Mouse (Mus musculus): ENCODE results near the gene Mrln. TPM values are rescaled to one million over a fixed set of nuclear protein-coding genes. Genes with fewer than 3 reads are reported as not detected.
A peak's percentile ranks its signal among the peaks of the same experiment; 100 is the strongest.

The Mrln gene
- total RNA-seq, 2 experiments from 2014 or later: not detected

DNA sequence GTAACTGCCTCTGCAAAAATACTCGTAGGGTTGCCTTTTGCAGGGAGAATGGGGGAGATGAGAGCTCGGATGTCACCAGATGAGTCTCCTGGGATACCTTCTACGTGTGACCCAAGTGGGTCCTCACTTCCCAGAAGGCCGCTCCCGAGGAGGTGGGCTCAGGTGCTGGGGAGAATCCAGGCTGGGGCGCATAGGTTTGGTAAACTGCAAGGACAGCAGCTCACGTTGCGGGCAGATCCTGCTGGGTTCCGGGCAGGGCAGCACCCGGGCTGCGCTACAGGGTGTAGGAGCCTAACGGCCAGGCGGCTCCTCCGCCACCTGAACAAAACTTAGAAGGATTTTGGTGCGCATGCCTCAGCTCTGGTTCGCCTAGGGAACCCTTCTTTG is 41.1 kb downstream of the Mrln start:
- H3K27ac ChIP-seq: peak overlapping the region; percentile 71
- TF ChIP-seq CTCF (conservative IDR thresholded peaks at IDR 0.05): no peak
- H3K4me3 ChIP-seq: peak overlapping the region; percentile 61
- DNase-seq (ENCODE audit: low spot score in 2 of 2): no peak

DNA sequence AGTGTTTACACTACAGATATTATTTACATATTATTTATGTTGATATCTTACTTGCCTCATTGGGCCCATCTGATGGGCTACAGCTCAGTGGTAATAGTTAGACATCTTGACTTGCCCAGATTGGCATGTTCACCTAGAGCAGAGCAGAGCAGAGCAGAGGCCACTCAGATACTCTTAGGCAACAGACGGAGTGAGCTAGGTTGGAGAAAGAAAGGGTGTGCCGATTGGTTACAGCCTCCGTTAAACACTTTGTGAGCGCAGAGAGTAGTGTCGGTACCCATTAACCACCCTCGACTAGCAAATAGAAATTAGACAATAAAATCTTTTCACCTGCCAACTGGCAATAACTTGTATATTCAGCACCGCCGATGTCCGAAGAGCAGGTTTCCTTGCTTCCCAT is 41.6 kb downstream of the Mrln start:
- TF ChIP-seq CTCF (conservative IDR thresholded peaks at IDR 0.05): no peak
- Histone ChIP-seq H3K27ac (no peak overlapping the region), H3K4me3 (peak overlapping the region; percentile 61)
- DNase-seq (ENCODE audit: low spot score in 2 of 2): no peak

DNA sequence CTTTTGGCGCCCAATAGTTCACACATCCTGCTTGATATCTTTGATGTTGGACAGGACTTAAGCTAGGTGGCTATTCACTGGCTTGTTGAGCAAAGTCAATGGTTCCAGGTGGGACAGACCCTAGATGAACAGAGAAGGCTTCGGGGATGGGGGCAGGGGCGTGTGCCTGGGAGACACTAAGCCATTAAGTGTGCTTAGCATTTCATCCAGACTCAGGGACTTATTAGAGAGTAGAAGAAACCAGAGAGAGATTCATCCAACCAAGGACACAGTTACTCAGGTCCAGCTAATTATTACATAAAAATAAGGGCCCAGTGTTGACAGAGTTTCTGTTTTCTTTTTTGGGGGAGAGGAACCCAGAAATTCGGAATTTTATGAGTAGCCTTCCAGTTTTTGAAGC is 45.9 kb downstream of the Mrln start:
- no peak for TF ChIP-seq CTCF (conservative IDR thresholded peaks at IDR 0.05)
- DNase-seq (ENCODE audit: low spot score in 2 of 2): no peak
- H3K4me3 ChIP-seq: no peak overlapping the region
- no peak overlapping the region for H3K27ac ChIP-seq

DNA sequence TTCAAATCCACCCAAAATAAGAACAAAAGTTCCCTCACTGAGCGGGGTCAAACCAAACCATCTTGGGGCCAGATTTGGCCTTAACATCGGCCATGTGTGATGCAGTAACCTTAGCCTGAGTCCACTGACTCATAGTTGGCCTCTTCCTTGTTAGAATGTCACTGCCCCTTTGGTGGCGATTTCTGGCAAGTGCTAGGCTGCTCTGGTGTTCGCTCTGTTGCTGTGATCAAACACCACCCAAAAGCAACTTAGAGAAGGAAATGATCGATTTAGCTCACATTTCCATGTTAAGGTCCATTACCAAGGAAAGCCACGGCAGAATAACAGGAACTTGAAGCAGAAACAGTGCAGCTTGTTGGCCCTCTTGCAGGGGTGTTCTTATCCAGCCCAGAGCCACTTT is 46.3 kb downstream of the Mrln start:
- Histone ChIP-seq H3K27ac (no peak overlapping the region), H3K4me3 (no peak overlapping the region)
- no peak for DNase-seq (ENCODE audit: low spot score in 2 of 2)
- TF ChIP-seq CTCF (conservative IDR thresholded peaks at IDR 0.05): no peak

DNA sequence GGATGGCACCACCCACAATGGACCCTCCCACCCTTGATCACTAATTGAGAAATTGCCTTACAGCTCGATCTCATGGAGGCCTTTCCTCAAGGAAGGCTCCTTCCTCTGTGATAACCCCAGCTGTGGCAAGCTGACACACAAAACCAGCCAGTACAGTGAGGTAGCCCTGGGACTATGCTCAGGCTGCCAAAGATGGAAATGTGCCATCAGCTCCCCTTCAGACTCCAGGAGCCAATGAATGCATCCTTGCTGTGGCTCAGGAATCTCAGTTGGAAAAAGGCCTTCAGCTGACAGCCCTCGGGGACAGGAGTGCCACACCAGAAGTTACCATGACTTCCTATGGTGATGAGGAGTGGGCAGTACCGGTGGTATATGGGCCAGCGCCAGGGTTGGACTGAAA is 50.2 kb downstream of the Mrln start:
- no peak for DNase-seq (ENCODE audit: low spot score in 2 of 2)
- Histone ChIP-seq H3K27ac (no peak overlapping the region), H3K4me3 (no peak overlapping the region)
- TF ChIP-seq CTCF (conservative IDR thresholded peaks at IDR 0.05): no peak

DNA sequence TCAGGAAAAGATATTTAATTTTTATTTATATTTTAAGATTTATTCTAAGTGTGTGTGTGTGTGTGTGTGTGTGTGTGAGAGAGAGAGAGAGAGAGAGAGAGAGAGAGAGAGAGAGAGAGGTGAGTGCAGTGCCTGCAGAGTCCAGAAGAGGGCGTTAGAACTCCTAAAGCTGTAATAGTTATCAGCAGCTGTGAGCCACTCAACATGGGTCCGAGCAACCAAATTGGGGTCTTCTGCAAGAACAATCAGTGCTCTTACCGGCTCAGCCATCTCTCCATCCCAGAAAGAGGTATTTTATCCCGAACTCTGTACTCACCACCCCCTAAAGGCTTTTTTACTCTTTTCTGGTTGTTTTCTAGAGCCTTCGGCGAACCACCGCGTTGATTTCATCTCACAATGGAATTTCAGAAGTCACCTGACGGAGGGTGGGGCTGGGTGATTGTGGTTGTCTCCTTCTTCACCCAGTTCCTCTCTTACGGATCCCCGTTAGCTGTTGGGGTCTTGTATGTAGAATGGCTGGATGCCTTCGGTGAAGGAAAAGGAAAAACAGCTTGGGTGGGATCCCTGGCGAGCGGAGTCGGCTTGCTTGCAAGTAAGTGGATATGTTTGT is 51.2 kb downstream of the Mrln start:
- peak; percentile 46 for TF ChIP-seq CTCF (conservative IDR thresholded peaks at IDR 0.05)
- H3K4me3 ChIP-seq: no peak overlapping the region

DNA sequence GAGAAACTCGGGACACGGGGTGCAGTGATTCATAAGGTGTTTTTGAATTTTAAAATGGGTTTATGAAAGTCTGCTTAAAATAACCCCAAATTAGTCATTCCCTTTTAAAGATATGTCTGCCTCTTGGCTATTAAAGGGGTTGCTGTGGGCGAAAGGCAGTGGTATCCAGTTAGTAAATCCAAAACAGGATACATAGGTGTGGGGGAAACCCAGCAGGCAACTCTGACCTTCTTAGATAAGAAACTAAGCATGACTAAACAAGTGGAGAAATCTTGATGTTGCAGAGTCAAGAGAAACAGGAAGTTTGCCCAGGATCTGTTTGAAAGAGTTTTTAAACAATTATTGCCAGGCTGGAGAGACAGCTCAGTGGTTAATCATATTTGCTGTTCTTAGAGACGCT is 52.6 kb downstream of the Mrln start:
- no peak for DNase-seq (ENCODE audit: low spot score in 2 of 2)
- H3K4me3 ChIP-seq: no peak overlapping the region
- no peak overlapping the region for H3K27ac ChIP-seq
- no peak for TF ChIP-seq CTCF (conservative IDR thresholded peaks at IDR 0.05)

More for the DNA sequence above, 51.2 kb downstream of the Mrln start:
- no peak for DNase-seq (ENCODE audit: low spot score in 2 of 2)
- no peak overlapping the region for H3K27ac ChIP-seq

DNA sequence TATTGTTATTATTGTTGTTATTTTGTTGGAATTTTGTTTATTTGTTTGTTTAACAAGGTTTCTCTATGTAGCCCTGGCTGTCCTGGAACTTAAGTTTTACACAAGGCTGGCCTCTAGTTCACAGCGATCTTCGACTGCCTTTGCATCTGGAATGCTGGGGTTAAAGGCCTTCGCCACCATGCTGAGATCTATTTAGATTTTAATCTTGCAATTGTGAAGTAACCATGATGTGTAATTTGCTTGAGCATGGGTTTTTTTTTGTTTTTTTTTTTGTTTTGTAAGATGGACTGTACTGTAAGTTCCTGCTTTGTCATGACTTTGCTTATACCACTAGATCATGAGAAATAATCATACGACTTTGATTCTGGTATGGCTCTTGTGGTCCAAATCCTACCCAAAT is 56.4 kb downstream of the Mrln start:
- no peak overlapping the region for H3K27ac ChIP-seq
- no peak overlapping the region for H3K4me3 ChIP-seq
- no peak for TF ChIP-seq CTCF (conservative IDR thresholded peaks at IDR 0.05)
- DNase-seq (ENCODE audit: low spot score in 2 of 2): no peak

DNA sequence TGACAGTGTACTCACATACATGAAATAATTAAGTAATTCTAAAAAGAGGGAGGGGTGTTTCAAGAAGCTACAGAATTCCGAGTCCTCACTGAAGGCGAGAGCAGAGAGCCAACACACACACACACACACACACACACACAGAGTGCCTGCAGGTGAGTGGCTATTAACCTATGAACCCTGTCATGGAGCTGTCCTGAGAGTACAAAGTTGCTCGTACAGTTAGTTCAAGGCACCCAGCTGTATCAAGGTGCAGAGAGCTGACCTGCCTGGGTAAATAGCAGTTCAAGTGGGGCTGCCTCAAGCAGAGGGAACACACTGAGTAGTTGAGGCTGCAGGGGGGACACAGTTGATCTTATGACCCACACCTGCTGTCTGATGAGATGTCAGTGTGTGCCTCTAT is 57.6 kb downstream of the Mrln start:
- no peak overlapping the region for H3K4me3 ChIP-seq
- no peak for TF ChIP-seq CTCF (conservative IDR thresholded peaks at IDR 0.05)
- no peak overlapping the region for H3K27ac ChIP-seq
- DNase-seq (ENCODE audit: low spot score in 2 of 2): no peak

DNA sequence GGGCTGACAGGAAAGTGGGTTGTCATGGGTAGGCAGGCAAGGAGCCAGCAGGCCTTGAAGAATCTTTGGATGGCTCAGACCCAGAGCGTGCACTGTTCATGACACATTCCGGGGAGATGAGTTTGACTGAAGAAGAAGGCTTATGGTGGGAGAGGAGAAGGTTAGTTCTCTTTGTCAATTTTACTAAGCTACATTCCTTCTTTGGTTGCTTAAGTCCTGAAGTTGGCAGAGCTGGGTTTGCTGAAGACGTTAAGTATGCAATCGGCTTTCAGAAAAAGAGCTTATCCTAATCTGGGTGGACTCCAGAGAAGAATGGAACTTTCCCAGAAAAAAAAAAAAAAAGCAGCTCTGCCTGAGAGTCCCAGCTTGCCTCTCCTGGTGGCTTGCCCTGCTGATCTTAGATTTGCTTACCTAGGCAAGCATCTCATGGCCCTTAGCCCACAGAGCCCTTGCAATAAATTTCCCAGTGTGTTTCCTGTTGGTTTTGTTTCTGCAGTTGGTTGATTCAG is 59.3 kb downstream of the Mrln start:
- Histone ChIP-seq H3K4me3 (no peak overlapping the region), H3K27ac (no peak overlapping the region)
- TF ChIP-seq CTCF (conservative IDR thresholded peaks at IDR 0.05): no peak
- no peak for DNase-seq (ENCODE audit: low spot score in 2 of 2)

DNA sequence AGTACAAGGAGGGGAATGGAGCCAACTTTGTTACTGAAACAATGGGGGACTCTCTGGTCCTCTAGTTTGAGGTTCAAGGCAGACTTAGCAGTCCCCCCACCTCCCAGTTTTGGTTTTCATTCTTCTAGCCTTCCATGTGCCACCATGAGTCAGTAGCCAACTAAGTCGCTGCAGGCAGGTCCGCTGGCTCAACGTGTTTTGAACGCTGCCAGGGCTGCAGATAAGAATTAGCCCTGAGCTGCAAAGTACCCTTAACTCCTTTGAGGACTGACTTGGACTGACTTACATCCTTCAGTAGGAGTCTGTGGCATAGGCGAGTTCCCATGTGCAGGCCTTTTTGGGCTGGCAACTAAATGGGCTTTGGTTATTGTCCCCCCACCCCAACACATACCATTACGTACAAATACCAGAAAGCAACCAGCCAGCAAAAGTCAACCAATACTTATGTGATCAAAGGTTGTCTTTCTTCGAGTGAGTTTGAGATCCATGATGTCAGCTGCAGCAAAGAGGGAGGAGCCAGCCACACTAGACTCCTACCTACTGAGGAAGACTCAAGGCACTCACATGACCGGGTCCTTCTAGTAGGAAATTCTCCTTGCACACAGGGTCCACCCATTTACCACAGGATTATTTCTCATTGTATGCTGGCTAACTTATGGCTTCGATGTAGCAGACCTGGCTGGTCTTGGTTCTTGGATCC is 60.0 kb downstream of the Mrln start:
- no peak for DNase-seq (ENCODE audit: low spot score in 2 of 2)
- TF ChIP-seq CTCF (conservative IDR thresholded peaks at IDR 0.05): no peak

DNA sequence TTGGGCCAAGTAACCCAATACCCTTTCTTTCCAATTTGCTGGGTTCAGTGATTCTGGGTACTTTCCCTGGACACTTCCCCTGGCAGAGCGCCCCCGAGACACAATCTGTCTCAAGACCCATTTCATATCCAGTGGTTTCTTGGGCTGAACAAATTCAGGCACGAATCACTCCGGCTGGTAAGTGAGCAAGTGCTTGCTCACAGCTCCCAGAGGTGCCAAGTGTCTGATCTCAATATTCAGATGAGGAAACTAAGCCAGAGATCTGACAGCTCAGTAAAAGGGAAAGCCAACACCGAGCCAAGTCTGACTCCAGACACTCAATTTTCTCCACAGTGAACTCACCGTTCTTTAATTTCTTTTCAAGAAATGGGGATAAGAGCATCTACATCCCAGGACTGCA is 62.0 kb downstream of the Mrln start:
- no peak for DNase-seq (ENCODE audit: low spot score in 2 of 2)

More for the DNA sequence above, 60.0 kb downstream of the Mrln start:
- no peak overlapping the region for H3K4me3 ChIP-seq
- no peak overlapping the region for H3K27ac ChIP-seq

DNA sequence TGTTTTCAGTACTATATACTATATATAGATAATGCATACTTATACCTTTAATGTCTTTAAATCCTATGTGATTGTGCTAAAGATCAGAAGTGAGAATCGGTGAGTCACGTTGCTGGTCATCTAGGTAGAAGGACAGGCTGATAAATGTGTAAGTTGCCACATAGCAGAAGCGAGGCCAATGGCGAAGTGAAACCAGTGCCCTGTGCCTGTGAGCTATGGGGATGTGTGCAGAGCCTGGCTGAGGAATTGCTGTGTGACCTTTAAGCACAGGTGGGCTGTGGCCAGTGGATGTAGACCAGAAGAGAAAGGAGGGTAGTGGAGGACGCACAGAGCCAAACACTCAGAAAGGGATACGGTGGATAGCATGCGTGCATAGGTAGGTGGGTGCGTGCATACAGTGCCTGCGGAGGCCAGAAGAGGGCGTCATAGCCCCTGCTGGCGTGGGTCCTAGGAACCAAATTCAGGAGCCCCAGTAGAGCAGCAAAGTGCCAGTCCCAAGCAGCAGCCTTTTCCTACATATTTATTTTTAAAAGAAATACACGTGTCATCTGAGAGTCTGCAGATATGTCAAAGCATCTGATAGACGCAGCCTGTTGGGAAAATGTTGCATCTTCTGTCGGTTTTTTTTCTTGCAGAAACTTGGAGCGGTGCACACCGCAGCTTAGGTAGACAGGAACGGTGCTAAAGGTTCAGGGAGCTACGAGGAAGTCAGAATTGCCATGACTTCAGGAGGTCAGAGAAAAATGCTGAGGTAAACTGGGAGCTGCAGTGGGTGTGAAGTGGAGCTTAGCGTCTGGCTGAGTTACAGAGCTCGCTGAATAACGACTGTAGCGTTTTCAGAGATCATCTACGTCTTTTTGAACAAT is 64.3 kb downstream of the Mrln start:
- no peak overlapping the region for H3K27ac ChIP-seq
- no peak for DNase-seq (ENCODE audit: low spot score in 2 of 2)
- peak; percentile 40 for TF ChIP-seq CTCF (conservative IDR thresholded peaks at IDR 0.05)
- H3K4me3 ChIP-seq: no peak overlapping the region

More for the DNA sequence above, 62.0 kb downstream of the Mrln start:
- Histone ChIP-seq H3K27ac (no peak overlapping the region), H3K4me3 (no peak overlapping the region)
- TF ChIP-seq CTCF (conservative IDR thresholded peaks at IDR 0.05): no peak

Other genes starting within 250 kb of the Mrln start
- 10 to 100 TPM; 60.5 to 65.6 TPM for gene Ccdc6, start 107.5 kb upstream of the Mrln start, total RNA-seq (2021)
- gene Slc16a9, start 40.4 kb downstream of the Mrln start, total RNA-seq (2021): 1 to 10 TPM; 1.8 to 3.1 TPM
- 10 to 100 TPM; 83.7 to 85.8 TPM for gene Fam13c, start 235.8 kb downstream of the Mrln start, total RNA-seq (2021)